Comparison of ENCODE assay signal across 30 mouse cellular contexts in genomic region chr4:96687358-96687803, GRCm38 (mm10). TPM values are rescaled to one million over a fixed set of nuclear protein-coding genes. Genes with fewer than 3 reads are reported as not detected.
DNase-seq lines count a peak whose midpoint lies in the region; ATAC-seq and TF ChIP-seq lines count a peak whose summit lies in the region.
"Had no signal": no experiment of that assay in that cellular context is flagged by ENCODE, and none has a peak within 500 bp of the region (broad histone marks: within the 10 kb centered on the region; RNA-seq: fewer than 3 reads in every experiment).

No protein-coding gene starts in this region.

- no peaks in the 10 kb centered on the region for H3K9me3 ChIP-seq in hindbrain, embryonic 11.5 days (ENCODE audit: control insufficient read depth, low read length)
- no peaks in the 10 kb centered on the region for H3K9me3 ChIP-seq in hindbrain, embryonic 10.5 days
- no peaks in the 10 kb centered on the region for H3K9me3 ChIP-seq in hindbrain, embryonic 13.5 days
- H3K9me3 ChIP-seq in midbrain, embryonic 13.5 days = no peaks in the 10 kb centered on the region
- no peaks in the 10 kb centered on the region for H3K9me3 ChIP-seq in heart, embryonic 11.5 days (replicated peaks; ENCODE audit: control insufficient read depth, low read length)
- H3K9me3 ChIP-seq in stomach, postnatal 0 days (ENCODE audit: control insufficient read depth, low read length) = no peaks in the 10 kb centered on the region
- H3K9me3 ChIP-seq: forebrain, embryonic 10.5 days; intestine, embryonic 15.5 days; limb, embryonic 12.5 days; neural tube, embryonic 15.5 days had no signal

- ATAC-seq in hindbrain, embryonic 11.5 days (ENCODE audit: low FRiP score) = 0 out of 2 replicates have a peak, but pooled peaks have one; percentile 37
- peak; percentile 61 for ATAC-seq in hindbrain, embryonic 13.5 days (ENCODE audit: low FRiP score)
- peak; percentile 84 for ATAC-seq in midbrain, embryonic 13.5 days
- no peak for ATAC-seq in heart, embryonic 11.5 days (replicated peaks; ENCODE audit: insufficient number of reproducible peaks, low FRiP score, low TSS enrichment)
- no peak for ATAC-seq in stomach, postnatal 0 days (ENCODE audit: low FRiP score, low TSS enrichment)
- ATAC-seq: intestine, embryonic 15.5 days; liver, postnatal 0 days; lung, postnatal 0 days; Patski had no signal

- WGBS in hindbrain, embryonic 11.5 days = 45% methylated on average over 2 of the region's 2 CpGs
- 62% methylated on average over 2 of the region's 2 CpGs for WGBS in hindbrain, embryonic 10.5 days
- WGBS in hindbrain, embryonic 13.5 days = 44% methylated on average over 2 of the region's 2 CpGs
- 27% methylated on average over 2 of the region's 2 CpGs for WGBS in midbrain, embryonic 13.5 days
- 65% methylated on average over 2 of the region's 2 CpGs for WGBS in heart, embryonic 11.5 days (ENCODE audit: insufficient replicate concordance)
- 72% methylated on average over 2 of the region's 2 CpGs for whole genome bisulfite sequencing in stomach, postnatal 0 days

- DNase-seq in hindbrain, embryonic 11.5 days (ENCODE audit: low spot score) = no peak
- no peak for DNase-seq in hindbrain, embryonic 10.5 days (ENCODE audit: low spot score)
- peak; percentile 32 for DNase-seq in retina, postnatal 1 day
- no peak for DNase-seq in urinary bladder, postnatal 36 days (ENCODE audit: low spot score in 2 of 2)
- no peak for DNase-seq in stomach, postnatal 0 days (ENCODE audit: low spot score)
- DNase-seq: cerebellum, adult 11-12 months; cerebellum, postnatal 10 days; gastrocnemius, postnatal 36 days; heart, postnatal 4 days; kidney, adult 8-10 months; kidney, postnatal 10 days; layer of hippocampus, postnatal 36 days; liver, postnatal 0 days; thymus, postnatal 25 days had no signal

- no peaks in the 10 kb centered on the region for H3K36me3 ChIP-seq in hindbrain, embryonic 11.5 days (ENCODE audit: control insufficient read depth, insufficient read depth, low read length)
- no peaks in the 10 kb centered on the region for H3K36me3 ChIP-seq in hindbrain, embryonic 10.5 days
- no peaks in the 10 kb centered on the region for H3K36me3 ChIP-seq in hindbrain, embryonic 13.5 days
- no peaks in the 10 kb centered on the region for H3K36me3 ChIP-seq in midbrain, embryonic 13.5 days
- H3K36me3 ChIP-seq in heart, embryonic 11.5 days (ENCODE audit: control insufficient read depth, insufficient read depth, low read length) = no peaks in the 10 kb centered on the region
- H3K36me3 ChIP-seq in stomach, postnatal 0 days (ENCODE audit: control insufficient read depth, insufficient read depth, low read length) = no peaks in the 10 kb centered on the region
- H3K36me3 ChIP-seq: forebrain, embryonic 10.5 days; G1E; intestine, embryonic 15.5 days; limb, embryonic 12.5 days; neural tube, embryonic 15.5 days had no signal

- H3K9ac ChIP-seq in hindbrain, embryonic 11.5 days (ENCODE audit: low read depth, low read length) = no peak overlapping the region
- no peak overlapping the region for H3K9ac ChIP-seq in hindbrain, embryonic 13.5 days
- H3K9ac ChIP-seq in midbrain, embryonic 13.5 days (replicated peaks) = no peak overlapping the region
- H3K9ac ChIP-seq in heart, embryonic 11.5 days (ENCODE audit: low read depth, low read length) = no peak overlapping the region
- no peak overlapping the region for H3K9ac ChIP-seq in stomach, postnatal 0 days (ENCODE audit: low read length)
- H3K9ac ChIP-seq: intestine, embryonic 15.5 days; limb, embryonic 12.5 days; liver, postnatal 0 days; neural tube, embryonic 15.5 days had no signal

- H3K4me1 ChIP-seq in hindbrain, embryonic 11.5 days (replicated peaks; ENCODE audit: control insufficient read depth, insufficient read depth, low read length) = no peaks in the 10 kb centered on the region
- no peaks in the 10 kb centered on the region for H3K4me1 ChIP-seq in hindbrain, embryonic 10.5 days (replicated peaks)
- no peaks in the 10 kb centered on the region for H3K4me1 ChIP-seq in hindbrain, embryonic 13.5 days (replicated peaks)
- H3K4me1 ChIP-seq in midbrain, embryonic 13.5 days (replicated peaks) = no peaks in the 10 kb centered on the region
- H3K4me1 ChIP-seq in heart, embryonic 11.5 days (ENCODE audit: control insufficient read depth, insufficient read depth, low read length) = no peaks in the 10 kb centered on the region
- H3K4me1 ChIP-seq in stomach, postnatal 0 days (replicated peaks; ENCODE audit: control insufficient read depth, insufficient read depth) = no peaks in the 10 kb centered on the region
- H3K4me1 ChIP-seq: forebrain, embryonic 10.5 days; intestine, embryonic 15.5 days; limb, embryonic 12.5 days; neural tube, embryonic 15.5 days had no signal

- H3K4me2 ChIP-seq in hindbrain, embryonic 11.5 days (replicated peaks; ENCODE audit: low read depth, low read length) = no peak overlapping the region
- H3K4me2 ChIP-seq in hindbrain, embryonic 13.5 days = no peak overlapping the region
- H3K4me2 ChIP-seq in midbrain, embryonic 13.5 days (replicated peaks) = no peak overlapping the region
- H3K4me2 ChIP-seq in heart, embryonic 11.5 days = no peak overlapping the region
- H3K4me2 ChIP-seq in stomach, postnatal 0 days (replicated peaks; ENCODE audit: low read depth) = no peak overlapping the region
- H3K4me2 ChIP-seq: intestine, embryonic 15.5 days; limb, embryonic 12.5 days; liver, embryonic 11.5 days; neural tube, embryonic 15.5 days had no signal

- no peak for TF ChIP-seq CTCF in stomach, postnatal 0 days (IDR thresholded peaks at IDR 0.05; ENCODE audit: low read depth)

- no peak overlapping the region for H3K27ac ChIP-seq in hindbrain, embryonic 11.5 days (ENCODE audit: low read depth, low read length)
- H3K27ac ChIP-seq in hindbrain, embryonic 10.5 days = no peak overlapping the region
- no peak overlapping the region for H3K27ac ChIP-seq in hindbrain, embryonic 13.5 days
- H3K27ac ChIP-seq in midbrain, embryonic 13.5 days = no peak overlapping the region
- H3K27ac ChIP-seq in heart, embryonic 11.5 days (ENCODE audit: low read depth, low read length) = no peak overlapping the region
- no peak overlapping the region for H3K27ac ChIP-seq in stomach, postnatal 0 days (replicated peaks)
- H3K27ac ChIP-seq: forebrain, embryonic 10.5 days; intestine, embryonic 15.5 days; limb, embryonic 12.5 days; neural tube, embryonic 15.5 days had no signal

- H3K4me3 ChIP-seq in hindbrain, embryonic 11.5 days (ENCODE audit: low read depth, low read length) = no peak overlapping the region
- no peak overlapping the region for H3K4me3 ChIP-seq in hindbrain, embryonic 10.5 days
- no peak overlapping the region for H3K4me3 ChIP-seq in hindbrain, embryonic 13.5 days
- no peak overlapping the region for H3K4me3 ChIP-seq in midbrain, embryonic 13.5 days (replicated peaks)
- no peak overlapping the region for H3K4me3 ChIP-seq in heart, embryonic 11.5 days (ENCODE audit: low read depth, low read length)
- no peak overlapping the region for H3K4me3 ChIP-seq in stomach, postnatal 0 days (ENCODE audit: low read depth, low read length)
- H3K4me3 ChIP-seq: forebrain, embryonic 10.5 days; intestine, embryonic 15.5 days; limb, embryonic 12.5 days; neural tube, embryonic 15.5 days had no signal

- no peaks in the 10 kb centered on the region for H3K27me3 ChIP-seq in hindbrain, embryonic 11.5 days (ENCODE audit: control insufficient read depth, insufficient read depth, low read length)
- no peaks in the 10 kb centered on the region for H3K27me3 ChIP-seq in hindbrain, embryonic 10.5 days (ENCODE audit: insufficient read depth, poor library complexity, severe bottlenecking)
- H3K27me3 ChIP-seq in hindbrain, embryonic 13.5 days = no peaks in the 10 kb centered on the region
- H3K27me3 ChIP-seq in midbrain, embryonic 13.5 days = no peaks in the 10 kb centered on the region
- no peaks in the 10 kb centered on the region for H3K27me3 ChIP-seq in heart, embryonic 11.5 days (ENCODE audit: control insufficient read depth, insufficient read depth, low read length)
- H3K27me3 ChIP-seq in stomach, postnatal 0 days (ENCODE audit: control insufficient read depth, insufficient read depth, low read length) = no peaks in the 10 kb centered on the region
- H3K27me3 ChIP-seq: CH12.LX; intestine, embryonic 15.5 days; limb, embryonic 12.5 days; neural tube, embryonic 15.5 days had no signal

- no peak for TF ChIP-seq EP300 in stomach, postnatal 0 days (optimal IDR thresholded peaks at IDR 0.05)

RNA-seq across cellular contexts. Expression of gene Cyp2j5, which starts 23.4 kb away (rescaled TPM):
- not detected in 2 replicates for polyA plus RNA-seq in hindbrain, embryonic 11.5 days (2014; fragmentation: Nextera tagmentation; extraction: Ambion mirVana)
- polyA plus RNA-seq in hindbrain, embryonic 10.5 days (2016; fragmentation: Nextera tagmentation; extraction: Ambion mirVana) = not detected in 2 replicates
- polyA plus RNA-seq in hindbrain, embryonic 13.5 days (2015; fragmentation: Nextera tagmentation; extraction: Ambion mirVana) = not detected in 2 replicates
- not detected in 2 replicates for polyA plus RNA-seq in midbrain, embryonic 13.5 days (2015; fragmentation: Nextera tagmentation; extraction: Ambion mirVana)
- polyA plus RNA-seq in heart, embryonic 11.5 days (2014; fragmentation: Nextera tagmentation; extraction: Ambion mirVana) = not detected in 2 replicates
- 0.04 and 0.05 TPM in 2 replicates for polyA plus RNA-seq in stomach, postnatal 0 days (2015; fragmentation: Nextera tagmentation; extraction: Ambion mirVana)
- polyA plus RNA-seq: cortical plate, adult 2 months; forebrain, embryonic 10.5 days; G1E; heart, embryonic 16.5 days; limb, embryonic 12.5 days; lung, postnatal 0 days; neural tube, embryonic 15.5 days; spleen, adult 2 months; stomach, embryonic 14.5 days had no signal

Comparison
In these comparisons a context has a peak if more than half of its experiments do, and no peak if none do; other contexts are left out.
1. ATAC-seq: peak in hindbrain, embryonic 11.5 days (single experiment), hindbrain, embryonic 13.5 days (single experiment) and midbrain, embryonic 13.5 days (single experiment); none in heart, embryonic 11.5 days (single experiment) and stomach, postnatal 0 days (single experiment).